Mouse (Mus musculus): Measurements from ENCODE around the gene Mmrn1.

Mmrn1 gene

GRCm38 (mm10) chr6:60993386-60994108, 68.8 kb downstream of the Mmrn1 start:
- no peak for DNase-seq

GRCm38 (mm10) chr6:60994114-60994513, 69.3 kb downstream of the Mmrn1 start:
- no peak for DNase-seq

DNA sequence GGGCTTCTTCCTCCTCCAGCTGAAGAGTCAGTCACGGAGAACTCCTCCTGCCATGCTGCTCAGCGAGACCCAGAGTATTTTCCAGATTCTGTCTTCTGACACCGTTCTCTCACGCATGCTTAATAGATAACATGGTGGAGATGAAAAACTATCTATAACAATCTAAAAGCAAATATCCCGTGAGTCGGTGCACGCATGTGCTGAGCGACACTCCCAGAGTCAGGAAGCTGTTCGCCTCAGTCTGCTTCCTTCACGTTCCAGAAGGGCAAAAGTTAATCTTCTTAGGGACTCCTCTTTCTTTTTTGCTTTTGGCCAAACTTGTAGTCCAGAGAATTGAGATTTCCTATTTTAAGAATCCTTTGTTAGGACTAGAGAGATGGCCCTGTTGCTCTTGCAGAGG, 69.7 kb downstream of the Mmrn1 start:
- no peak for DNase-seq

GRCm38 (mm10) chr6:60995596-60995995, 70.8 kb downstream of the Mmrn1 start:
- no peak for DNase-seq

GRCm38 (mm10) chr6:60996328-60996727, 71.6 kb downstream of the Mmrn1 start:
- DNase-seq = no peak

GRCm38 (mm10) chr6:61001003-61001790, 76.4 kb downstream of the Mmrn1 start:
- no peak for DNase-seq

DNA sequence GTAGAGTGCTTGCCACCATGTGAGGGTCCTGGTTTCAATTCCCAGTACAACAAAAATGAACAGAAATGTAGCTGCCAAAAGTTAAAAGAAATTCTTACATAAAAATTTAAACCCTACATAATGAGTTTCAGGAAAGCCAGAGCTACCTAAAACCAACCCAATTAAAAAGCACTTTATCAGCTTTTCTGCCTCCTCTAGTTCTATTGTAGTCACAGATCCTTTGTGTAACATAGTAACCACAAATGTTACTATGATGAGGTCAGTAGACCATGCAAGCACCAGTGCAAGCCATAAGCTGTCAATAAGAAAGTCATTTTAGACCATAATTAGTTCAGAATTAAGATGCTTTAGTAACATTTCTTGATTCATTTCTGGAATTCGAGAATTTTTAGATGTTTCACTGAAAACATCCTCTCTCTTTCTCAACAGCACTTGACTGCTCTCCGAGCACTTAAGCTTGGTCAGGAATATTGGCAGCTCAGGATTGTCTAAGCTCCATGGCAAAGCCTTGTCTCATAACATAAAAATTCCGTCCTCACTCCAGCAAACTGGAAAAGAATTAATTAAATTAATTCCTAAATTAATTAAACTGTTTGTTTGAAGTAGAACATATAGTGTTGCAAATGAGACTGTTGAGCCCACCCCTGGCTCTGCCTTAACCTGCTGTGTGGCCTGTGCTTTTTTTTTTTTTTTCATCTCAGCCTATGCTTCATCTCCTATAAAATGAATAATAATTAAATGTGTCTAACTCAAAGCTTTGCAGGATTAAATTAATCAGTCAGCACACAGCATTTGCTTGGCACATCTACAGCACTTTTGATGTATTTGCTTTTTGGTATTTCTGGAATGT, 79.4 kb downstream of the Mmrn1 start:
- DNase-seq = no peak

GRCm38 (mm10) chr6:61013780-61014179, 89.0 kb downstream of the Mmrn1 start:
- DNase-seq = no peak

- no peak for DNase-seq
Observed at GRCm38 (mm10) chr6:61019689-61020088, 94.9 kb downstream of the Mmrn1 start.

DNA sequence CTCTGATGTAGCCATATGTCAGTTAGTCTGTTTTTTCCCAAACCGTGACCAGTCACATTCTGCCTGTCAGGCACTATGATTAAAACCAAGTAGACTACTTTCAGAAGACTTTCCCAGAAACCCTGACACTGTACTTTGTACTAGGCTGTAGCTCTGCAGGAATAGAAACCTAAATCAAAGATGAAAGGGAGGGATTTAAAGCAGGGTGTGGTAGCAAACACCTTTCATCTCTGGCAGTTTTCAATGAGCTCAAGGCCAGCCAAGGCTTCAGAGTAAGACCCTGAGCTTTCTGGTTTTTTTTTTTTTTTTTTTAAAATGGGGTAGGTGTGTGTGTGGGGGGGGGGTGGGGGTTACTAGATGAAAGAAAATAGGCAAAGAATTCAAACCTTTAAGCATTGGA, 96.2 kb downstream of the Mmrn1 start:
- no peak for DNase-seq

- DNase-seq = no peak
Observed at GRCm38 (mm10) chr6:61033251-61033650, 108.5 kb downstream of the Mmrn1 start.

Measured in layer of hippocampus, adult 9-11 months (tissue).